Mouse (Mus musculus) liver, embryonic 14.5 days (tissue): ENCODE data around the gene Raver1.

ENCODE experiments used
- CTCF ChIP-seq: IDR thresholded peaks from 2 replicates; pipeline ENCODE4 v1.5.1; 2016; ENCODE audit warnings: antibody characterized with exemption, low read depth, control low read depth
- EP300 ChIP-seq: IDR thresholded peaks from 2 replicates; pipeline ENCODE4 v1.6.1; 2016; ENCODE audit warnings: antibody characterized with exemption, low read depth

- TF ChIP-seq CTCF = no peak
- no peak for TF ChIP-seq EP300
Measured at GRCm38 (mm10) chr9:21134595-21135328, 43.0 kb upstream of the Raver1 start.
